17 mouse cellular contexts compared by ENCODE assay signal in the genomic region with DNA sequence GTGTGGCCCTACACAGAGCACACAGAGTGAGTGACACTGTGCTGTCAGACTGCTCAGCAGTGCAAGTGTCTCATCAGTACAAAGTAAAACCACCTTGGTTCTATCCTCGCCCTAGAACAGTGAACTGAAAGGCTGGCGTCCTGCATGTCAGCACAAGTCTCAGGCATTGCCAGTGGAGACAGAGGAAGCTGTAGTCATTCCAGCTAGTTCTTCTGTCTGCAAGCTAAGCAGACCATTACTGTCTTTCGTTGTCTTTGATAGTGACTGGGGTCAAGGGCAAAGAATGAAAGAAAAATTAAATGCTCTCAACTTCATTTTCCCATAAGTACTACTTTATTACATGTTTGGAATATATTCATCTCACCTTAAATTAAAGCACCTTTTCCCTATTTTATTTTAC.
"Had no signal": no experiment of that assay in that cellular context is flagged by ENCODE, and none has a peak within 500 bp of the region (broad histone marks: within the 10 kb centered on the region; RNA-seq: fewer than 3 reads in every experiment).

No protein-coding gene starts in this region.

- H3K9ac ChIP-seq: liver, embryonic 15.5 days; liver, postnatal 0 days; lung, embryonic 15.5 days; neural tube, embryonic 12.5 days; stomach, embryonic 15.5 days had no signal

- H3K4me2 ChIP-seq: liver, embryonic 15.5 days; lung, embryonic 15.5 days; neural tube, embryonic 12.5 days; stomach, embryonic 15.5 days had no signal

- H3K4me3 ChIP-seq: liver, embryonic 15.5 days; lung, embryonic 15.5 days; megakaryocyte, embryonic 14.5 days; neural tube, embryonic 12.5 days; stomach, embryonic 15.5 days had no signal

- H3K27ac ChIP-seq: liver, embryonic 15.5 days; lung, embryonic 15.5 days; macrophage; neural tube, embryonic 12.5 days; stomach, embryonic 15.5 days; stomach, postnatal 0 days had no signal

- H3K27me3 ChIP-seq: liver, embryonic 15.5 days; lung, embryonic 15.5 days; megakaryocyte, embryonic 14.5 days; neural tube, embryonic 12.5 days; stomach, embryonic 15.5 days had no signal

- ATAC-seq: liver, postnatal 0 days; lung, postnatal 0 days had no signal

- DNase-seq: liver, postnatal 0 days; lung, adult 2 months; lung, postnatal 14 days; lung, postnatal 36 days; midbrain, embryonic 14.5 days; right cerebral cortex, postnatal 14 days; thymus, adult 2 months; thymus, postnatal 25 days; thymus, postnatal 4 days had no signal

- H3K9me3 ChIP-seq: liver, embryonic 15.5 days; lung, embryonic 15.5 days; megakaryocyte, embryonic 14.5 days; neural tube, embryonic 12.5 days; stomach, embryonic 15.5 days had no signal

- H3K36me3 ChIP-seq: neural tube, embryonic 12.5 days; stomach, embryonic 15.5 days had no signal

- H3K4me1 ChIP-seq: liver, embryonic 15.5 days; stomach, embryonic 15.5 days had no signal
